In genomic region chr8:74501291-74501690, GRCm38 (mm10) we compare ENCODE assay signal across 24 mouse cellular contexts.
A peak's percentile ranks its signal among the peaks of the same experiment; 100 is the strongest.
DNase-seq lines count a peak whose midpoint lies in the region; ATAC-seq and TF ChIP-seq lines count a peak whose summit lies in the region.
"Had no signal": no experiment of that assay in that cellular context is flagged by ENCODE, and none has a peak within 500 bp of the region (broad histone marks: within the 10 kb centered on the region; RNA-seq: fewer than 3 reads in every experiment).

No protein-coding gene starts in this region.

- peak; percentile 23 to 39 for DNase-seq in cerebellum, postnatal 10 days
- DNase-seq in cerebellum, adult 8-10 months, result no peak
- DNase-seq in hindbrain, postnatal 0 days (ENCODE audit: low spot score), result peak; percentile 33
- DNase-seq in right cerebral cortex, adult 18-20 months, result peak; percentile 5
- DNase-seq in right cerebral cortex, postnatal 36 days (ENCODE audit: low spot score in 2 of 2), result no peak
- no peak for DNase-seq in midbrain, embryonic 10.5 days (ENCODE audit: low spot score)
- DNase-seq: adrenal gland, adult 2 months; adrenal gland, postnatal 36 days; heart, postnatal 4 days; kidney, adult 11 months; kidney, postnatal 10 days; layer of hippocampus, postnatal 36 days; left cerebral cortex, postnatal 4 days; liver, postnatal 0 days; lung, postnatal 10 days; thymus, adult 2 months; thymus, postnatal 4 days had no signal

- no peak overlapping the region for H3K4me2 ChIP-seq in hindbrain, postnatal 0 days (ENCODE audit: low read depth, low read length)
- H3K4me2 ChIP-seq in hindbrain, embryonic 13.5 days, result no peak overlapping the region
- H3K4me2 ChIP-seq: heart, embryonic 12.5 days; hindbrain, embryonic 14.5 days; liver, embryonic 12.5 days had no signal

- H3K4me1 ChIP-seq in hindbrain, postnatal 0 days (ENCODE audit: insufficient read depth, low read length), result no peaks in the 10 kb centered on the region
- H3K4me1 ChIP-seq in hindbrain, embryonic 13.5 days (replicated peaks), result no peaks in the 10 kb centered on the region
- no peaks in the 10 kb centered on the region for H3K4me1 ChIP-seq in midbrain, embryonic 10.5 days
- H3K4me1 ChIP-seq: heart, embryonic 12.5 days; liver, embryonic 12.5 days had no signal

- no peak for ATAC-seq in hindbrain, postnatal 0 days
- no peak for ATAC-seq in hindbrain, embryonic 13.5 days (ENCODE audit: low FRiP score)
- ATAC-seq: forebrain, embryonic 16.5 days; inflammation-experienced regulatory T-cells, adult 6 months; liver, embryonic 12.5 days; liver, postnatal 0 days had no signal

- H3K4me3 ChIP-seq in hindbrain, postnatal 0 days (ENCODE audit: low read length), result no peak overlapping the region
- no peak overlapping the region for H3K4me3 ChIP-seq in hindbrain, embryonic 13.5 days
- no peak overlapping the region for H3K4me3 ChIP-seq in midbrain, embryonic 10.5 days
- H3K4me3 ChIP-seq: heart, embryonic 12.5 days; liver, embryonic 12.5 days had no signal

- H3K27ac ChIP-seq in hindbrain, postnatal 0 days, result no peak overlapping the region
- H3K27ac ChIP-seq in hindbrain, embryonic 13.5 days, result no peak overlapping the region
- no peak overlapping the region for H3K27ac ChIP-seq in midbrain, embryonic 10.5 days (replicated peaks)
- H3K27ac ChIP-seq: hindbrain, embryonic 14.5 days; liver, embryonic 12.5 days; macrophage had no signal

- no peak for TF ChIP-seq CTCF in hindbrain, postnatal 0 days (IDR thresholded peaks at IDR 0.05; ENCODE audit: low read depth)

- no peaks in the 10 kb centered on the region for H3K9me3 ChIP-seq in hindbrain, postnatal 0 days (ENCODE audit: low read length)
- no peaks in the 10 kb centered on the region for H3K9me3 ChIP-seq in hindbrain, embryonic 13.5 days
- H3K9me3 ChIP-seq in midbrain, embryonic 10.5 days (replicated peaks), result no peaks in the 10 kb centered on the region
- H3K9me3 ChIP-seq: heart, embryonic 12.5 days; liver, embryonic 12.5 days had no signal

- 63% methylated on average over 2 of the region's 2 CpGs for WGBS in hindbrain, postnatal 0 days
- 91% methylated on average over 2 of the region's 2 CpGs for WGBS in hindbrain, embryonic 13.5 days
- WGBS in midbrain, embryonic 10.5 days, result 91% methylated on average over 2 of the region's 2 CpGs

- H3K36me3 ChIP-seq in hindbrain, postnatal 0 days (ENCODE audit: insufficient read depth, low read length), result no peaks in the 10 kb centered on the region
- no peaks in the 10 kb centered on the region for H3K36me3 ChIP-seq in hindbrain, embryonic 13.5 days
- H3K36me3 ChIP-seq in midbrain, embryonic 10.5 days, result no peaks in the 10 kb centered on the region
- H3K36me3 ChIP-seq: heart, embryonic 12.5 days; liver, embryonic 12.5 days had no signal

- H3K27me3 ChIP-seq in hindbrain, postnatal 0 days (ENCODE audit: insufficient read depth, low read length), result no peaks in the 10 kb centered on the region
- no peaks in the 10 kb centered on the region for H3K27me3 ChIP-seq in hindbrain, embryonic 13.5 days
- H3K27me3 ChIP-seq in midbrain, embryonic 10.5 days (ENCODE audit: low read depth, poor library complexity, severe bottlenecking), result no peaks in the 10 kb centered on the region
- H3K27me3 ChIP-seq: heart, embryonic 12.5 days; liver, embryonic 12.5 days had no signal

- H3K9ac ChIP-seq in hindbrain, postnatal 0 days (replicated peaks; ENCODE audit: low read length), result no peak overlapping the region
- no peak overlapping the region for H3K9ac ChIP-seq in hindbrain, embryonic 13.5 days
- H3K9ac ChIP-seq: heart, embryonic 12.5 days; hindbrain, embryonic 14.5 days; liver, embryonic 12.5 days; liver, postnatal 0 days had no signal

Comparison
In these comparisons a context has a peak if more than half of its experiments do, and no peak if none do; other contexts are left out.
1. DNase-seq: peak in cerebellum, postnatal 10 days (2 of 2), hindbrain, postnatal 0 days (single experiment) and right cerebral cortex, adult 18-20 months (single experiment); none in cerebellum, adult 8-10 months (single experiment), right cerebral cortex, postnatal 36 days (0 of 2) and midbrain, embryonic 10.5 days (single experiment).